Mouse (Mus musculus) cortical plate, adult 2 months (tissue): ENCODE data around the gene Slc37a4.

ENCODE experiments used
- CTCF ChIP-seq: fragments of 200-500 bp; IDR thresholded peaks from 2 replicates; pipeline ENCODE4 v1.5.1; 2011; ENCODE audit warnings: mild to moderate bottlenecking, control low read depth, low read length; ENCODE audit not compliant: insufficient read depth; ENCODE audit errors: extremely low read depth
- POLR2A ChIP-seq: fragments of 200-500 bp; IDR thresholded peaks from 2 replicates; pipeline ENCODE4 v1.6.1; 2011; ENCODE audit warnings: mild to moderate bottlenecking, low read length, control low read depth; ENCODE audit not compliant: insufficient read depth; ENCODE audit errors: extremely low read depth

- peak; percentile 59 for TF ChIP-seq POLR2A
- 0 out of 2 replicates have a peak, but pooled peaks have one; percentile 3 for TF ChIP-seq CTCF
Measured at GRCm38 (mm10) chr9:44379054-44379834, 17.4 kb upstream of the Slc37a4 start, which contains the start of gene Hyou1.
